Mouse (Mus musculus): Measurements from ENCODE around the gene Lpcat2.

DNA sequence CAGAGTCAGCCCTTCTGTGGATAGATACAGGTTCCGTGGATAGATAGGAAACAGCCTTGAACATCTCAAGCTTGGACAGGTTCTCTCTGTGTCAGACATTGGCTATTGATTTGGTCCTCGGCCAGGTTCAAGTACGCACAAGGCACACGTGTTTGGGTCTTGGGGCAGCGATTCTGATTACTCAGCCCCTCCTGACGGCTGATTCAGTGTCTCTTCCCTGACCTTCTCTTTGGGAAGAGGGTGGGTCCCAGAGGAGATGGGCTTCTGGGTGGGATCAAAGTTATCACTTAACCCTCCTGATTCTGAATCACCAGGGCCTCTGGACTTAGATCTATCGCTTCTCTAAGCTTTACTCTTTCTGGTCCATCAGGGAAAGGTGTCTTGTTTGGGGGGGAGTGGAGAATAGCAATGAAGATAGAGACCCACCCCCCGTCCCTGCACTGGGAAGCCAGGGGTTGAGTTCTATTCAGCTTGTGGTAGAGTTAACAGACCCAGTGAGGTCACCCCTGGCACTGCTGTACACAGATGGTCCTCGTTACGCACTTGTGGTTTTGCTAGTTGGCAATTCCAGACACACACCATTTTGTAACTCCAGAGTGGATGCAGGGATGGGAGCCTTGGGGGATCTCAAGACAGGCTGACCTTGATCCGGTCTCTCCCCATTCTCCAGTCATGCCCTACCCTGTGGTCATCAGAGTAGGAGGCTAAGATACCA lies 20.2 kb upstream of the Lpcat2 start:
- TF ChIP-seq CTCF (IDR thresholded peaks at IDR 0.05; ENCODE audit: borderline replicate concordance, extremely low read depth, insufficient read depth, insufficient read length), result no peak
- TF ChIP-seq POLR2A (IDR thresholded peaks at IDR 0.05; ENCODE audit: borderline replicate concordance, extremely low read depth, insufficient read depth, insufficient read length, poor library complexity, severe bottlenecking), result no peak
